Mouse (Mus musculus) cerebellum, adult (tissue): ENCODE data around the gene Prune2.
"Not testable (repeated sequence)": the region's sequence is repeated elsewhere in the genome, so short reads cannot be mapped to it uniquely, and the experiment has no call there.

Source experiments
- ATAC-seq: cut with Nextera tagmentation; 2 replicates; pipeline ENCODE4 v1.9.2; 2017; ENCODE audit warnings: mild to moderate bottlenecking, moderate library complexity, mixed read lengths; ENCODE audit not compliant: insufficient number of reproducible peaks, low FRiP score, low TSS enrichment

The Prune2 gene

GRCm38 (mm10) chr19:17168186-17168585 lies 212.3 kb downstream of the Prune2 start:
- ATAC-seq = no peak

GRCm38 (mm10) chr19:17169746-17170145 lies 213.8 kb downstream of the Prune2 start:
- ATAC-seq = no peak; the same call in 1 of the 2 replicates

GRCm38 (mm10) chr19:17174501-17174900 lies 218.6 kb downstream of the Prune2 start:
- ATAC-seq = not testable (repeated sequence)

GRCm38 (mm10) chr19:17180506-17180905 lies 224.6 kb downstream of the Prune2 start:
- no peak for ATAC-seq

GRCm38 (mm10) chr19:17194730-17195129 lies 238.8 kb downstream of the Prune2 start:
- ATAC-seq = peak; percentile 73; the same call in 1 of the 2 replicates

GRCm38 (mm10) chr19:17199059-17199458 lies 243.1 kb downstream of the Prune2 start:
- ATAC-seq = no peak

- no peak for ATAC-seq
Measured at GRCm38 (mm10) chr19:17207141-17207540, 251.2 kb downstream of the Prune2 start.

- ATAC-seq = no peak
Measured at GRCm38 (mm10) chr19:17210541-17210940, 254.6 kb downstream of the Prune2 start.

GRCm38 (mm10) chr19:17214896-17215520 lies 259.1 kb downstream of the Prune2 start:
- ATAC-seq = peak; percentile 90

- no peak for ATAC-seq
Measured at GRCm38 (mm10) chr19:17218195-17218594, 262.3 kb downstream of the Prune2 start.

- no peak for ATAC-seq
Measured at GRCm38 (mm10) chr19:17223801-17224200, 267.9 kb downstream of the Prune2 start.

GRCm38 (mm10) chr19:17225570-17226083 lies 269.7 kb downstream of the Prune2 start:
- no peak for ATAC-seq

- ATAC-seq = no peak
Measured at GRCm38 (mm10) chr19:17226096-17226495, 270.2 kb downstream of the Prune2 start.

- no peak for ATAC-seq
Measured at GRCm38 (mm10) chr19:17230013-17230412, 274.1 kb downstream of the Prune2 start.

- ATAC-seq = peak; percentile 88
Measured at GRCm38 (mm10) chr19:17238471-17238870, 282.6 kb downstream of the Prune2 start.

GRCm38 (mm10) chr19:17240170-17241077 lies 284.5 kb downstream of the Prune2 start:
- peak; percentile 87 for ATAC-seq

GRCm38 (mm10) chr19:17241206-17241605 lies 285.3 kb downstream of the Prune2 start:
- no peak for ATAC-seq

GRCm38 (mm10) chr19:17242962-17243361 lies 287.0 kb downstream of the Prune2 start:
- ATAC-seq = no peak

- no peak for ATAC-seq
Measured at GRCm38 (mm10) chr19:17244544-17244943, 288.6 kb downstream of the Prune2 start.

- no peak for ATAC-seq
Measured at GRCm38 (mm10) chr19:17247352-17247925, 291.5 kb downstream of the Prune2 start.

- no peak for ATAC-seq
Measured at GRCm38 (mm10) chr19:17249691-17250090, 293.8 kb downstream of the Prune2 start.
